Mouse (Mus musculus) hindlimb bud, embryonic 11.5 days (tissue): ENCODE measurements around the gene Guca2a.
"Not testable (repeated sequence)": the region's sequence is repeated elsewhere in the genome, so short reads cannot be mapped to it uniquely, and the experiment has no call there.

Experiments used
- DNase-seq: peaks from one replicate; pipeline ENCODE4 v3.0.0-alpha.2; 2012; ENCODE audit warnings: low read depth, low spot score; ENCODE audit errors: extremely low spot score

The Guca2a gene

DNA sequence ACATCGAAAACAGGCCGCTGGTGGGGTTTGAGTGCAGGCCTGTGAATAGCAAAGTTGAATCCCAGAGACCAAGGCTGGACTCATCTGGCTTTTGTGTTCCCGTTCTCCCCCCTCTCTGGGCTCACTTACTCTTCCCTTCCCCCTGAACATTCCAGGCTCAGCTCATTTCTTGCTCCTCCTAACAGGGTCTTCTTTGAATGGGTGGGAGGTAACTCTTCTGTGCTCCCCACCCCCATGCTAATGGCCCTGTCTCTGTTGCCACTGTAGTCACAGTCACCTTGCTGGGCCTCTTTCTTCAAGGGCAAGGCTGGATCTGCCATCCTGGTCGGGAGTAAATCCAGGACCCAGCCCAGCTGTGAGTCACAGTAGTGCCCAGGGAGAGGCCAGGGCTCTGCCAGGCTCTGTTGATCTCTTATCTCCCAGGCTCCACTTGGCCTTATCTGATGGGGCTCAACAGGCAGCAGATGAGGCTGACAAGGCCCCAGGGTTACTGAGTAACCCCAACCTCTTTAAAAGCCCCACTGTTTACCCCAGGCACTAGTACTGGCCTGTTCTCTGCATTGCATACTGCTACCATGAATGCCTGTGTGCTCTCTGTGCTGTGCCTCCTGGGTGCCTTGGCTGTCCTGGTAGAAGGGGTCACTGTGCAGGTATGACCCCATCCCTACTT lies at the start of gene Guca2a:
TSS of gene Guca2a (plus strand) at position 529 of the 670 bp plus-strand sequence.
- DNase-seq, result no peak

DNA sequence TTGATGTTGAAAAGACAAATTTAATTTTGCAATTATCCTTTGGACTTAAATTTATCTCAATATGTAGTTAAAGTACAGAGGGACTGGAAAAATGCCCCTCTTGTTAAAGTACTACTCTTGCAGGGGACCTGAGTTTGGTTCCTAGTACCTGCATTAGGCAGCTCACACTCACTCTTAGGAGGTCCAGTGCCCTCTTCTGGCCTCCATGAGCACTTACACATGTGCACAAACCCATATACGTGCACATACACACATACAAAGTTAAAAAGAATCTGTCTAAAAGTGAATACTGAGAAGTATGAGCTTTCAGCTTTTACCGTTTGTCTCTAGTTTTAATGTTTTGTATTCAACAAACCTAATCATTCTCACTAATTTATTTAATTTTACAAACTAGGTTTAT lies 49.5 kb upstream of the Guca2a start:
- no peak for DNase-seq

DNA sequence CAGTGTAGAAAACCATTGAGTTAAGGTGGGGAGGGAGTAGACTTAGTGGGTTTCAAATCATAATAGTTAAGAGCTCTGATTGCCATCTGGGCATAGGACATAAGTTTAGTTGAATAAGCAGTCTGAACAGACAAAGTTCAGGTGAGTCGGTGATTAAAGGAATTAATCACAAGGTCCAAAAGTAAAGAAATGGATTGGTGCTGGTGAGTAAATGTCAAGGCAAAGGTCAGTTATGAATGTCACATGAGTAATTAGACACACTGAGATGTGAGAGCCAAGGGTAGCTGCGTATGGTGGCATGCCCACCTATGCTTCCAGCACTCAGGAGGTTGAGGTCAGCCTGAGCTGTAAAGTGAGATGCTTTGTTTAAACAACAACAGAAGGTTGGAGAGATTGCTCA lies 48.1 kb upstream of the Guca2a start:
- DNase-seq, result no peak

DNA sequence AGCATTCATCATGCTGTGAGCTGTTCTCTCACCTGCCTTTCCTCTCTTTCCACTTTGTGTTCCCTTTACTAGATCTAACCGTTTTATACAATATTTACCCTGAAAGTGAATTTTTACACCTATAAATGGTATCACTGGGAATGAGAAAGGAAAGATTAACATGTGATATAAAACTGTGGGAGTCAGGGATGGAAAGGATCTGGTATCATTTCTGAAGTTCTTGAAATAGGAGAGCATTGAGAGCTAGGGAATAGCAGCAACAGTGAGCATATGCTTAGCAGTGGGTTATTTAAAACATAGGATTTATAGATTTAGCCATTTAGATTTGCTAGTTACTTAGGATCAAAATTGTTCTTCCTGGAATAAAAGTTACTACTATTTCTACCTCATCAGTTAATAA lies 47.5 kb upstream of the Guca2a start:
- no peak for DNase-seq

DNA sequence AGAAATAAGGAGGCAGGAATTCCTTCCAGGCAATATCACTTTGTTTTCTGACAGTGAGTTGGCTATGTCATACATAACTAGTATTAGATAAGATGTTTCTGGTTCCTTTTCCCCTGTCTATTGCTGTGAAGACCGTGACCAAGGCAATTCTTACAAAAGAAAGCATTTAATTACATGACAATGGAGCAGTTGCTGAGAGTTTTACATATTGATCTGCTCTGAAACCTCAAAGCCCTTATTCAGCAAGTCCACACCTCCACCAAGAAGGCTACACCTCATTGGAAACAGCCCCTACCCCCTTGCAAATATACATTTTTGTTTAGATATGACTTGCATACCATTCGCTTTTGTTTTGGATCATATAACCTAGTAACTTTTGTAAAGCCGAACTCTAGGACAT lies 45.0 kb upstream of the Guca2a start:
- no peak for DNase-seq

DNA sequence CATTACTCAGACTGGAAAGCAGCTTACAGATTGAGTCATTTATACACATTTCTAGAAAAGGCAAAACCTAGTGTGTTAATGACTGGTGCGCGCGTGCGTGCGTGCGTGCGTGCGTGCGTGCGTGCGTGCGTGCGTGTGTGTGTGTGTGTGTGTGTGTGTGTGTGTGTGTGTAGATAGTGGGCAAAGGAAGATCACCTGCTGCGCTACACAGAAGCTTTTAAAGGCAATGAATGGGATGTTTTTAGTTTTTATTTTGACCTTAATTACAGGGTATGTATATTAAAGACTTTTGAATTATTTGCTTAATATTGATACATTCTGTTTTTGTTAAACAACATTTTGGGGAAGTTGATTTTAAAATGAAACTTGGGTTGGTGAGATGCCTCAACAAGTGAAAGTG lies 43.2 kb upstream of the Guca2a start:
- no peak for DNase-seq

DNA sequence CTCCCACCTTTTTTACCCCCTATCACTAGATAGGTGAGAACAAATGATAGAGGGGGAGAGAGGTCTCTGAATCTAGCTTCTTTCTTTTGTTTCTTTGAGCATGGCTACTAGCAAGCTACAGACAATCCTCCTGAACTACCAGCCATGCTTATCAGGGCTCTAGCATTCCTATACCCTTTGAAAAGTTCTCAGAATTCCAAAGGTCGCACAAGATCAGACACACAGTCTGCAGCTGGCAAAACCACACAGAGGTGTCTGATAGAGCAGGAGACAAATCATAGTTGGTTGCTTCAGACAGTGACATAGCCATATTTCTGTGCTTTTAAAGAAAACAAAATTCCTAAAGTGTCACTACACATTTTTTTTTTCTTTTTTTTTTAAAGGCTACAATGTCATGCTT lies 37.9 kb upstream of the Guca2a start:
- no peak for DNase-seq

DNA sequence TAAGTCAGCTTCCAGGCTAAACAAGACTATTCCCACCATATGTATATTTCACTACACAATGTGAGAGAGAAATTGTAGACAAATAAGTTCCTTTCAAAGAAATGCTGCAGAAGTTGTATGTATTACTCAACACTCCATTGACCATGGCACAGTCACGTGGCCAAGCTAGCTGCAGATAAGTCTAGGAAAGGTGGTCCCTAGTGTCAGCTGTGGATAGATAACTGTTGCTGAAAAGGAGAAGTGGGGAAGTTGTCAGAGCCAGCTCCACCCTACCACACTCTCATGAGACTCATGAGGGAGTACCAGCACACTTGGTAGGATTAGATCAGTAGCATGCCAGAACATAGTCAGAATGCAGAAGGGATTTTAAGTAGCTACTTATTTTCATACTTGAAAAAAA lies 28.0 kb upstream of the Guca2a start:
- DNase-seq, result no peak

DNA sequence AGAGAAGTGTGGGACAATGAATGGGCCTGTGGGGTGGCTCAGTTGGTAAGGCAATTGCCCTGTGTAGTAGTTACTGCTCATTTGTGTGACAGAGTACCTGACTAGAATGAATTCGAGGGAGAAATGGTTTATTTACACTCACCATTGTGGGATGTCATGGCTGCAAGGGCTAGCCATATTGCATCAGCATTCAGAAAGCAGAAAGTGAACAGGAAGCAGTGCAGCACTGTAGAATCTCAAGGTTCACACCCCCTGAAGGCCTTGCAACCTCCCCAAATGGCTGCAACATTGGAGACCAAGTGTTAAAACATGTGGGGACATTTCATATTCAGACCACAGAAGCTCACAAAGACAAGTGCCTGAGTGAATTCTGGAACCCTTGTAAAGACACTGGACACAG lies 23.4 kb upstream of the Guca2a start:
- DNase-seq, result no peak

DNA sequence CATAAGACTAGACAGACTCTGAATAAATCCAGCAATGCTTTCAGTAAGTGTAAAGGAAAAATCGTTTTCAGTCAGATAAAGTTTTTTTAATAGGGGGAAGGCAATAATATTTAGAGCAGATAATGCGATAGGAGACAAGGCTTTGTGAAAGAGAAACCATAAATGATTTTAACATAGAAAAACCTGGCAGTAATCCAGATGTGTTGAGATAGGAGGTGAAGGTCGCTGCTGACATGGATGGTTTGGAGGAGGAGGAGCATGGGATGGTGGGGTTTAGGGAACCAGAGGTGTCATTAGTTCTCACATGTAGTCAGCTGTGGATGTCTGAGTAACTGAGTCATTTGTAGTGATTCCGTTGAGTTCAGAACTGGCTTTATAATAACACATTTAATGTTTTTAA lies 22.8 kb upstream of the Guca2a start:
- no peak for DNase-seq

DNA sequence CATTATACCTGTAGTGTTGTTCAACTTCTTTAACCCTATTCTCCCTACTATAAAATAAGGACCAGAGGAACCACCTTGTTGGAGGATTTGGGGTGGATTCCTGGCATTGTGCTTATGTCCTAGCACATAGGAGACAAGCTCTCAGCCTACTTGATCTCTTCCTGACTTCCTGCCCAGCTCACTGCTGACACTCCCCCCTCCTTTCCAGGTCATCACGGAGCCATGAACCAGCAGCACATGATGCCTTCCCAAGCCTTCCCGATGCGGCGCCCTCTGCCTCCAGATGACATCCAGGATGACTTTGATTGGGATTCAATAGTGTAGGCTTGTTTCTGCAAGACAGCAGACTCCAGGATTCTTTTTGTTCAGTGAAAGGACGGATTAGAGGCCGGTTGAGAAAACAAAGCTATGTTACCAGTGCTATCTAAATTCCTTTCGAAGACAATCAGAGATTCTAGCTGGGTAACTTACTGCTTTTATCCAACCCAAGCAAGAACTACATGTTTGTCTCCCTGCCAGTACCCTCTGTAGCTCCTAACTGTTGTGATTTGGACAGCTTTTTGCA lies 11.3 kb upstream of the Guca2a start:
- no peak for DNase-seq

DNA sequence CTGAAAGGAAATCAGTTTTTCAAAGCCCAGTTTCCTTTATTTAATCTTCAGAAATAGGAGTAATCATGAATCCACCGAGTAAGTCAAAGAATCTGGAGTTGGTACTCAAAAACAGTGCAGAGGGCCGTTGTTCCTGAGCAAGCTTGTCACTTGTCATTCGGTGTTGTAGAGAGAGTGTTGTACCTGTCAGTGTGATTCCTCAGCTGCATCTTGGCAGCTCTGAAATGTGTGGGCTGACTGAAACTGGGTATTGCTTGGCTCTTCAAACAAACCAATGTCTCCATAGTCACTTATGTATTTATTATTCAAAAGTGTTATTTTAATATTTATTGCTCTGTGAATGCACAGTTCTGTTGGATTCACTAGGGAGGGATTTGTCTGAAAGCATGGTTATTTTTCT lies 10.6 kb upstream of the Guca2a start:
- no peak for DNase-seq

DNA sequence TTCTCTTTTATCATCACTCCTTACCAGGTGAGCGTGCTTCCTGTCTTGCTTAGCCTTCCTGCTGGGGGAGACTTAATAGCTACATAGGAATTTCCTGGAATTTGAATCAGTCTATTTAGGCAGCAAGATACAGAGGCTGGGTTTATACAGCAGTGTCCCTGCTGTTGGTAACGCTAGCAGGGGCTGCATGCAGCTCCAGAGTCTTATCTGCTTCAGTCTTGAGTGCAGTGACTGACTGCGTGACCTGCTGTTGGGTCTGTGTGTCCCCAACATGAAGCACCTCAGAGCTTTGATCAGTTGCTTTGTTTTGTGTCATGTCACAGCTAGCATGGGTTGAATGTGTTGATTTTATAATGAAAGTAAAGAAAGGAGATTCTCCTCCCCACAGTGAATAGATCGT lies 10.2 kb upstream of the Guca2a start:
- DNase-seq, result no peak

DNA sequence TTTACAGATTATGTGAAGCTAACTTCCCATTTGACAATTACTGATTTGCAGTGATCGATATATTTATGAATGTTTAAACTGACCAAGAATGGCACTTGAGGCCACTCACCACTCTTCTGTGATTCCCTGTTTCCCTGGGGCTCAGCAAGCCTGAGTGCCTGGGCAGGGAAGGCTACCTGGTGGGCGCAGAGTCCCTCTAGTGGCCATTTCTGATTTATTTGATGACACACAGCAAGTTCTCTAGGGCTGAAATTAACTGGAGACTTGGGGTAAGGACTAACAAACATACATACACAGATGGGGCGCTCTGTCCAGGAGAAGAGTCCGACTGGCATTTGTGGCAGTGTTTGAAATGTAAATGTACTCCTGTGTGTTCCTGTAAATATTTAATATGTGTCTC lies 9.1 kb upstream of the Guca2a start:
- DNase-seq, result not testable (repeated sequence)

DNA sequence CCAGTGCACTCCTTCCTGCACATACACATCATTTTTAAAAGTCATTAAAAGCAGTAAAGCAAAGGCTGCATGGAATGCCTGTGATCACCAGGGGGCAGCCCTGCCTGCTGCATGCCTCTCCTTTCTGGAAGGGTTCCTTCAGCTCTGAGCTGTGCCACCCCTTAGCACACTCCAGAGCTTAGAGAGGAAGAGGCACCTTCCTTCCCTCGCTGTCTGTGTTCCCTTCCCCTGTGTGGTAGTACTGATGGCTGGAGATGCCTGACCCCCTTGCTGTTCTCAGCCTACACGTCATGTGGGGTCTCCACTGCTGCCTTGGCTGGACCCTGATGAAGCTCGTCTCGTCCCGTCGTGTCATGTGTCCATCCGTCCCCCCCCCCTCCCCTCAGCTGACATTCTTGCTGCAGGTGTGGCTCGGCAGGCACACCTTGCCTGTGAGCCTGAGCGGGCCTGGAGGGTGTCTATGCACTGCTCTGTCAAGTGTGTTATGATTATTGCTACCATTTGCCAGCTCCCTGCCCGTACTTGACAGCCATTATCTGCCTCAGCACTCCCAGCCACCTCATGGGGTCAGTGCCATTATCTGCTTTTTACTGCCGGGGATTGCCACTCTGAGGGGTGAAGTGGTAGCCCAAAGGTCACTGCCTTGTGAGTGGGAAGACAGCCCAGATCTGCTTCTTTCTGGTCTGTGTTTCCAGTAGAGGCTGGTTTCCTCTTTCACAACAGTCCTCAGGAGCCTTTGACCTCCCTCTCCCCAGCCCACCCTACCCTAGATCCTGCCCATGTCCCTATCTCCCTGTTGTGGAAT lies 6.2 kb upstream of the Guca2a start:
- no peak for DNase-seq

DNA sequence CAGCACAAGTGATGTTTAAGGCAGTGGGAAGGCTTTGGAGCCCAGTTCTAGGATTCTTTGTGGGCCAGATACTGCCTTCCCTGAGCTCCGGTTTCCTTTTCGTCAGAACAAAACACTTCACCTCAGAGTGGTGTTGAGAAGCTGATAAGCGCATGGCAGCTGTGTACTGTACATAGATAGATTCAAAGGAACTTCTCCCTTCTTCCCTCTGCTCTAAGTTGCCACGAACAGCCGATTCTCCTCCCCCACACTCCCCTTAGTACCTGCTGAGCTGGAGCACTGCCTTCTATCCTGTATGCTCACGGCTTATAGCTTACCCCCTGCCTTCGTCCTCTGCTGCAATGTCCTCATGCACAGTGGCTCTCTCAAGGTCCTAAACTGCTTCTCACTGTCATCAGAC lies 4.8 kb upstream of the Guca2a start:
- DNase-seq, result no peak

DNA sequence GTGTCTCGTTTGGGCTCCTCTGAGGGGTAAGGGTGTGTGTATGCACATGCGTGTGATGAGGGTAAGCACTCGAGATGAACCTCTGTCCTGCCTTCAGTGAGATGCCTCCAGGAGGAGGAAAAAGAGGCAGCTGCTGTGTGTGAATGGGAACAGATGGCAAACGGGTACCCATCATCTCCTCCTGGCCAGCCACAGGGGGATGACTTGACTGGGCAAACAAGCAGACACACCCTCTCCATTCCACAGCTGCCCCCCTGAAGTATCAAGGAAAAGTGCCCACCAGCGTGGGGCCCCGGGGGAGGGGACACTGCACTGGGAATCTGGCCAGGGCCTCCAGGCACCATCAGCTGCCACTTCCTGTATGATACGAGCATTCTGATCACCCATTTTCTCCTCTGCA lies 4.2 kb upstream of the Guca2a start:
- no peak for DNase-seq

DNA sequence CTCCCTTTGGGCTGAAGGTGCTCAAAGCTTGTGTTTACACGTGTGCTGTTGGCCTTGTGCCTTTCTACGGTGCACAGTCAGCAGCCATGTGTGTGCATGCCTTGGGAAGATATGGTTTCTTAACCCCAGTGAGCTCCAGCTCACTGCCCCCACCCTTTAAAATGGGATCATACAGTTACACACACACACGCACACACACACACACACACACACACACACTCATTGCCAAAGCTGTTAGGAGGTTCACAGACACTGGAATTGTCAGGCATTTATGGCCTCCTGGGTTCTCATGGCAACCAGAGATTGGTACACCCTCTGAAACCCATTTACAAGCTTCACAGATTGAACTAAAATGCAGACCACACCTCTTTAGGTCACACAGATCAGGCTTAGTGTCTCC lies 3.6 kb upstream of the Guca2a start:
- DNase-seq, result no peak

DNA sequence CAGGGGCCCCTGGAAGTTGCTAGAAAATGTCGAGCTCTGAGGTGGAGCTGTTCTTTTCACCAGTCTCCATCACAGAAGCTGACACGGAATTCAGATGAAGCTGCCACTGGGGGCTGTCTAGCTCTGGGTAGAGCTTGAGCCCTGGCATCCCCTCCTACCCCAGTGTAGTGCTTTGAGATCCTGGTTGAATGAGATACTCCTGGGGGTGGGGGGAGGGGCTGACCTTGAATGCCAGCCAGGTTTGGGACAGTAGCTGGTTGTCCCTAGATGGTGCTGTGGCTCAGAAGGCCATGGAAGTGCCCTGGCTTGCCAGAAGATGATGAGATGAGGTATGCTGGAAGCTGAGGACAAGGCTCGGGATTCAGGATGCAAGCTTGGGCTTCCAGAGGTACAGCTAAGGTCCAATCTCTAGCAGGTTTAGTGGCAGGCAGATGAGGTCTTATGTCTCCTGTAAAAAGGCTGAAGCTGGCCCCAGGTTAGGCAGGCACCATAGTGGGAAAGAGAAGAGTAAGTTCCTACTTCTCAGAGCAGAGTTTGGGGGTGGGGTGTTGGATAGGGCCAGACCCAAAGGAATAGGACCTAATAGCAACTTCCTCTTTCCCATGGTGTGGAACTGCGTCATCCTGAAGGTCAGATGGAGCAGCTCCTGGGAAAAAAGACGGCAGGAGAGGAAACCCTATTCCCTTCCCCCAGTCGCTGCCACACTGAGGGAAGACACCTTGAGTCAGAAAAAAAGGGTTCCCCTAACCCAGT lies 2.4 kb upstream of the Guca2a start:
- no peak for DNase-seq

DNA sequence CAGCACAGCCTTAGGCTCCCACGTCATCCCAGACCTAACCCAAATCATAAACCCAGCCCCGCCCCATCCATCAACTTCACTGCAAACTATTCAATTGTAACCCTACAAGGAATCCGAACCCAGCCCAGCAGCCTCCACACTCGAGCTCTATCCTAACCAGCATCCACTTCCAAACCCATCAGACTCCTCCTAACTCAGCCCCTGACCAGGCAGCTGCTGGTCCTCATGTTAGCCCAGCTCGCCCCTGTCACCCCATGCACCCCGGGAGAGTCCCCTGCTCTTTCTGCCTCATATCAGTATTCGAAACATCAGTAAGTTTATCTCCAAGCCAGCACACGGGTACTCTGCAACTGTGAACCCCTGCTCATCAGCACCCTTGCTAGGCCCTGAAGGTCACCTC lies 1.8 kb upstream of the Guca2a start:
- DNase-seq, result no peak

DNA sequence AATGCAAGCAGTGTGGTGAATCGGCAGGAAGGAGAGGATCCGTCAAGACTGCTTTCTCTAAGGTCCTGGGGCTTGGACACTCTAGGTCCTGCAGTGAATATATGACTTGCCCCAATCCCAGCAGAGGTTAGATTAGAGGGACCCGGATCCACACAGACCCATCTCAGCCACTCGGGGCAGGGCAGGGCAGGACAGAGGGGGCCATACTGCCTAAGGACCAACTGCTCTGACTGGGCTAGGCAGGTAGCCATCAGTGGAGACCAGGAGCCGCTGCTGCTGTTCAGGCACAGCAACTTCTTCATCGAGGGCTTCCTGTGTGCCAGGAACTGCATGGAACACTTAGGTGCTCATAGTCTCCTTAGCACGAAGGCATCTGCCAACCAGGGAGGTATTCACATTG lies 773 bp upstream of the Guca2a start:
- no peak for DNase-seq

DNA sequence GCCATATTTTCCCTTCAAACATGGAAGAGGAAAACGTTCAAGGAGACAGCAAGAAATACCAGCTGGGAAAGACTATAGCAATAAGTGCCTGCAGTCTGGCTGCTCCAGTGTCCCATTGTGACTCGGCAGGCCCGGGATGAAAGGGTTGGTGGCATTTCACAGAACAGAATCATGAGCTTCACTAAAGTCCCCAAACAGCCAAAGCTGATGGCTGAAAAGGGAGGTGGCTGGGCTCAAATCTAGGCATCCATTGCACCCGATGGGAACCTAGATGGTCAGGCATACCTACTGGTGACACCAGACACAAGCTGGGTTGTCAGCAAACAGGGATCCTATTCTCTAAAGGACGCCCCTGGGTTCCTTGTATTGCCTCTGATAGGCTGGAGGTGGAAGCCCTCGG lies 442 bp downstream of the Guca2a start:
- no peak for DNase-seq
